Mouse (Mus musculus) spleen, adult 2 months (tissue): Measurements from ENCODE around the gene Slc29a1. TPM values are rescaled to one million over a fixed set of nuclear protein-coding genes. Genes with fewer than 3 reads are reported as not detected.

Experiments
- DNase-seq, 2 experiments: peaks; one replicate each; pipeline versions ENCODE4 v3.0.0 to v3.0.0-alpha.2; 2012 to 2021; ENCODE audit warnings: low spot score in 2 of 2, low read depth in 1 of 2
- H3K27ac ChIP-seq: fragments of 200-500 bp; 2 replicates; pipeline ENCODE4 v1.5.1; 2012; ENCODE audit warnings: low read length, inconsistent platforms; ENCODE audit not compliant: insufficient read depth
- H3K27me3 ChIP-seq: fragments of 200-500 bp; 2 replicates; pipeline ENCODE4 v1.6.1; 2012; ENCODE audit warnings: mild to moderate bottlenecking, moderate library complexity, low read length, inconsistent platforms; ENCODE audit not compliant: control insufficient read depth, insufficient read depth
- H3K36me3 ChIP-seq: fragments of 200-500 bp; 2 replicates; pipeline ENCODE4 v1.6.1; 2012; ENCODE audit warnings: mild to moderate bottlenecking, low read length, inconsistent platforms; ENCODE audit not compliant: control insufficient read depth, insufficient read depth
- H3K4me1 ChIP-seq: fragments of 200-500 bp; 2 replicates; pipeline ENCODE4 v1.6.1; 2011; ENCODE audit warnings: inconsistent platforms; ENCODE audit not compliant: control insufficient read depth, insufficient read depth, insufficient read length
- H3K4me3 ChIP-seq: fragments of 200-500 bp; 2 replicates; pipeline ENCODE4 v1.5.1; 2011; ENCODE audit warnings: mild to moderate bottlenecking, inconsistent platforms; ENCODE audit not compliant: insufficient read depth, insufficient read length; ENCODE audit errors: extremely low read depth
- CTCF ChIP-seq: fragments of 200-500 bp; IDR thresholded peaks from 2 replicates; pipeline ENCODE4 v1.5.1; 2011; ENCODE audit warnings: mild to moderate bottlenecking, inconsistent platforms; ENCODE audit not compliant: insufficient read depth, insufficient read length, insufficient replicate concordance; ENCODE audit errors: extremely low read depth
- POLR2A ChIP-seq: fragments of 200-500 bp; IDR thresholded peaks from 2 replicates; pipeline ENCODE4 v1.6.1; 2011; ENCODE audit warnings: low read depth, low read length, inconsistent platforms
- WGBS: fragments of 180-500 bp; shearing (Covaris S2); methylation state at CpG from one replicate; pipeline ENCODE4 v1.1.7; 2018; 5-methylcytosine and 5-hydroxymethylcytosine counted together
- polyA plus RNA-seq: library from polyadenylated mRNA; depleted of rRNA; stranded (reverse); fragments of >200 nt; gene quantifications from 2 replicates; pipeline ENCODE4 v1.2.3, GENCODE M21; 2012

The Slc29a1 gene
- polyA plus RNA-seq, 1 experiment = 122 TPM

DNA sequence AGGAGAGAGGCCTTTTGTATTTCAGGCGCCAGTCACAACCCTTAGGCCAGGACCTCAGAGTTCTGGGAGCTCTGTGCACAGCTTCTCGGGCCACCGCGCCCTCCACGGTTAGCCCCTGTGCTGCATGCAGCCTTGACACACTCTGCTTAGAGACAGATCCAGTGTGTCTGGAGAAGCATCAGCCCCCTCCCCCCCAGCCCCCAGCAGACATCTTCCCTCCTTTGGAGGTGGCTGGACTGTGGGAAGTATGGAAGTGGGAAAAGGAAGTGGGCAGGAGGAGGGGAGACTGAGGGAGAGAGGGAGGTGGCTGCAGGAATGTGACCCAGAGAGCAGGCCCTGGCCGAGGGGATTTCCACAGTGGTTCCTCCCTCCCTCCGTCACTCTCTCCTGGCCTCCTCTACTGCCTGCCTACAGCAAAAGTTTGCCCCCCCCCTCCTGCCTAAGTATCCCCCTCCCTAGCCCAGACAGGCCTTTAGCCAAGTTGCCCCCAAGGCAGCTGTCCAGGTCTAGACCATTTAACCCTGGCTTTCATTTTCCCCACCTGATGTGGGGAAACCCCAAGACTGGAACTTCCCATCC is 42.1 kb downstream of the Slc29a1 start:
- under 1% methylated on average over 7 of the region's 7 CpGs for WGBS
- no peak for TF ChIP-seq CTCF
- no peak for TF ChIP-seq POLR2A
- Histone ChIP-seq H3K36me3 (peaks cover 25% of the 10 kb centered on the region), H3K4me3 (peak overlapping the region; percentile 97), H3K4me1 (peaks cover 9% of the 10 kb centered on the region; the same call in 1 of the 2 replicates), H3K27ac (peak overlapping the region; percentile 89), H3K27me3 (no peaks in the 10 kb centered on the region)
- peak in 1 of 2 experiments; percentile 56 for DNase-seq

GRCm38 (mm10) chr17:45556514-45557245 is 42.7 kb downstream of the Slc29a1 start:
- TF ChIP-seq POLR2A = peak; percentile 33; the same call in 1 of the 2 replicates
- no peak for TF ChIP-seq CTCF
- H3K4me3 ChIP-seq = peak overlapping the region; percentile 97
- DNase-seq = peak in 1 of 2 experiments; percentile 53
- H3K27me3 ChIP-seq = no peaks in the 10 kb centered on the region
- H3K27ac ChIP-seq = peak overlapping the region; percentile 89
- H3K36me3 ChIP-seq = peaks cover 20% of the 10 kb centered on the region
- peaks cover 9% of the 10 kb centered on the region; the same call in 1 of the 2 replicates for H3K4me1 ChIP-seq
- WGBS = 9% methylated on average over 3 of the region's 3 CpGs

GRCm38 (mm10) chr17:45556107-45556489 is 43.3 kb downstream of the Slc29a1 start:
- DNase-seq = no peak
- no peaks in the 10 kb centered on the region for H3K27me3 ChIP-seq
- 1% methylated on average over 14 of the region's 14 CpGs for WGBS
- peak overlapping the region; percentile 89 for H3K27ac ChIP-seq
- TF ChIP-seq POLR2A = no peak
- TF ChIP-seq CTCF = no peak
- H3K4me3 ChIP-seq = peak overlapping the region; percentile 97
- peaks cover 17% of the 10 kb centered on the region for H3K36me3 ChIP-seq
- H3K4me1 ChIP-seq = peaks cover 9% of the 10 kb centered on the region; the same call in 1 of the 2 replicates

DNA sequence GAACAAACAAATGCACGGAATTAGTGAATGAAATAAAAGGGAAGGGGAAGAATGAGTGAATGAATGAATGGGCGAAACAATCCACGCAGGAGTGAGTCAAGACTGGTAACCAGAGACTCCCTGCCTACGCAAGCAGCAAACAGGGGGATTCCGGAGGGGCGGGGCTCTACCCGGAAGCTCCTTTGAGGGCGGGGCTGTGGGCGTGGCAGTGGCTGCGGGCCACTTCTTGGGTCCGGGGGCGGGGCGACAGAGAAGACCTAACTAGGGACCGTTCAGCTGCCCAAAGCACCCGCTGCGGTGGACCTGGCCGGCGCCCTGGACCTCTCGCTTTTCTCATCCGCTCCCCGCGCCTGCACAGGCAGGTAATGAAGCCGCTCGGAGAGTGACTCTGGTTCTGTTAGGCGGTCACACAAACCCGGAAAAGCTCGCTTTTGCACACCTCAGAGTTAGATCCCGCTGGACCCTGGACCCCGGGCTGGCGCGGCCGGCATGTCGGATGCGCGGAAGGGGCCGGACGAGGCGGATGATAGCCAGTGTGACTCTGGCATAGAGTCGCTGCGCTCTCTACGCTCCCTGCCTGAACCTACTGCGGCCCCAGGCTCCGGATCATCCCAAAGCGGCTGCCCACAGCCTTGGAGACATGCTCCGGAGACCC is 43.8 kb downstream of the Slc29a1 start, which contains the start of gene Nfkbie:
Nfkbie (plus strand) TSS at position 252 of the 655 bp plus-strand sequence.
- peak; percentile 90 to 99 for DNase-seq
- H3K4me3 ChIP-seq = peak within 1 kb of the TSS; percentile 97
- no peaks in the 10 kb centered on the region for H3K27me3 ChIP-seq
- peak; percentile 83 for TF ChIP-seq POLR2A
- TF ChIP-seq CTCF = no peak
- H3K36me3 ChIP-seq = peaks cover 14% of the 10 kb centered on the region
- peak within 1 kb of the TSS; percentile 89 for H3K27ac ChIP-seq
- H3K4me1 ChIP-seq = peaks cover 9% of the 10 kb centered on the region; the same call in 1 of the 2 replicates
- WGBS = under 1% methylated on average over 45 of the region's 45 CpGs

- peaks cover 9% of the 10 kb centered on the region; the same call in 1 of the 2 replicates for H3K4me1 ChIP-seq
Observed at GRCm38 (mm10) chr17:45554420-45554819, 45.0 kb downstream of the Slc29a1 start.

GRCm38 (mm10) chr17:45553065-45553464 is 46.3 kb downstream of the Slc29a1 start:
- TF ChIP-seq POLR2A = no peak
- TF ChIP-seq CTCF = no peak
- no peak overlapping the region for H3K27ac ChIP-seq
- H3K27me3 ChIP-seq = peaks cover 13% of the 10 kb centered on the region
- WGBS = 92% methylated on average over 3 of the region's 3 CpGs
- H3K4me3 ChIP-seq = no peak overlapping the region
- H3K36me3 ChIP-seq = no peaks in the 10 kb centered on the region
- DNase-seq = no peak
- H3K4me1 ChIP-seq = peaks cover 5% of the 10 kb centered on the region; the same call in 1 of the 2 replicates

More at GRCm38 (mm10) chr17:45554420-45554819, 45.0 kb downstream of the Slc29a1 start:
- DNase-seq = no peak
- Histone ChIP-seq H3K36me3 (peaks cover 9% of the 10 kb centered on the region), H3K4me3 (no peak overlapping the region), H3K27me3 (peaks cover 4% of the 10 kb centered on the region), H3K27ac (no peak overlapping the region)
- 45% methylated on average over 1 of the region's 1 CpGs for WGBS
- TF ChIP-seq CTCF = no peak
- no peak for TF ChIP-seq POLR2A
